Mouse (Mus musculus): ENCODE measurements around the gene Ddx6. TPM values are rescaled to one million over a fixed set of nuclear protein-coding genes. Genes with fewer than 3 reads are reported as not detected.

Gene Ddx6
- polyA plus RNA-seq, 1 experiment from 2014 or later, result 16.7 TPM

GRCm38 (mm10) chr9:44645924-44646323 is 41.2 kb downstream of the Ddx6 start:
- WGBS, result 67% methylated on average over 15 of the region's 15 CpGs
- H3K4me1 ChIP-seq, result no peaks in the 10 kb centered on the region
- no peak overlapping the region for H3K4me2 ChIP-seq
- H3K9ac ChIP-seq, result no peak overlapping the region
- H3K27me3 ChIP-seq, result 0 out of 2 replicates have a peak, but pooled peaks cover 2% of the 10 kb centered on the region
- no peak for ATAC-seq (replicated peaks; ENCODE audit: low FRiP score)
- H3K9me3 ChIP-seq (replicated peaks), result no peaks in the 10 kb centered on the region
- H3K4me3 ChIP-seq (replicated peaks), result no peak overlapping the region
- peaks cover 1% of the 10 kb centered on the region; the same call in 1 of the 2 replicates for H3K36me3 ChIP-seq
- no peak overlapping the region for H3K27ac ChIP-seq

DNA sequence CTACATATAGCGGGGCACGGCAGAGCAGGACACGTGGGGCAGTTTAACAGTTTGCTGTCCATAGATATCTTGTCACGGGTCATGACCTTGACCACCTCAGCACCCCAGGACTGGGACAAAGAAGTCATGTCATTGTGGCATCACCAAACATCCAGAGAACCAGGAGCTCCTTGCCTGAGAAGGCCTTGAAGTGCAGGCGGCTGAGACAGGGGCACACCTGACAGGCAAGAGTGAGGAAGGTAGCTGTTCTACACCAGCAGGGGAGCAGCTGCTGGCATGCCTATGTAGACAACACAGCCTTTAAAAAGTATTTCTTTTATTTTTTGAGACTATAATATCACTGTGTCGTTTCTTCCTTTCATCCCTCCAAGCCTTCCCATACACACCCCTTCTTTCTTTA is 41.7 kb downstream of the Ddx6 start:
- H3K36me3 ChIP-seq, result no peaks in the 10 kb centered on the region
- no peak overlapping the region for H3K4me3 ChIP-seq (replicated peaks)
- 81% methylated on average over 6 of the region's 6 CpGs for WGBS
- H3K4me2 ChIP-seq, result no peak overlapping the region
- H3K4me1 ChIP-seq, result no peaks in the 10 kb centered on the region
- H3K9me3 ChIP-seq (replicated peaks), result no peaks in the 10 kb centered on the region
- peaks cover 6% of the 10 kb centered on the region; the same call in 1 of the 2 replicates for H3K27me3 ChIP-seq
- no peak overlapping the region for H3K9ac ChIP-seq
- no peak for ATAC-seq (replicated peaks; ENCODE audit: low FRiP score)
- H3K27ac ChIP-seq, result no peak overlapping the region

DNA sequence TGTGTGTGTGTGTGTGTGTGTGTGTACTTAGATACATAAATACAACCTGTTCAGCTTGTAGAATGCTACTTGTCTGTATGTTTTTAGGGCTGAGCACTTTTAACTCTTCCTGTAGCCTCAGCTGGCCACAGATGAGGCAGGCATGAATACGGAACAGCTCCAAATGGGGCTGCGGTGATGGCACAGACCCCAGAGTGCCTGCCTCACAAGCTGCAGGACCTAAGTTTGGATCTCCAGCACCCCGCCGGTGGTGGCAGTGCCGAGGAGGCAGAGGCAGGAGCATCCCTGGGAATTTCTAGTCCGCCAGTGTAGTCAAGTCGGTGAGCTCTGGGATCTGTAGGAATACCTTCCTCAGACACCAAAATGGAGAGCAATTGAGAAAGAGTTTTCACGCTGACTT is 42.3 kb downstream of the Ddx6 start:
- Histone ChIP-seq H3K4me2 (no peak overlapping the region), H3K36me3 (no peaks in the 10 kb centered on the region), H3K27ac (no peak overlapping the region), H3K27me3 (peaks cover 6% of the 10 kb centered on the region; the same call in 1 of the 2 replicates), H3K4me3 (replicated peaks) (no peak overlapping the region), H3K9ac (no peak overlapping the region), H3K9me3 (replicated peaks) (no peaks in the 10 kb centered on the region), H3K4me1 (no peaks in the 10 kb centered on the region)
- 95% methylated on average over 8 of the region's 8 CpGs for WGBS
- ATAC-seq (replicated peaks; ENCODE audit: low FRiP score), result no peak

DNA sequence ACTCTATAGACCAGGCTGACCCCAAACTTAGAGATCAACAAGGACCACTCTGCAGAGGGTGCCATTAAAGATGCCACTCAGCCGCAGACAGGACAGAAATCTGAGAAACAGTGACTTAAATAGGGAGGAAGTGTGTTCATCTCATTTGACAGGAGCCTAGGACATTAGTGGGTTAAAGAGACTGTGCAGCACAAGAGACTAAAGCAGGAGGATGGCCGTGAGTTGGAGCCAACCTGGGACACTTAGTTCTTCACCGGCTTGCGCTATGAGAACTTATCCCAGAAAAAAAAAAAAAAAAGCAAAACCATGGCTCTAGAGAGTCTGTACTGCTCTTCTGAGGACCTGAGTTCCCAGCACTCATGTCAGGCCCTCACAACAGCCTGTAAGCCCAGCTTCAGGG is 43.0 kb downstream of the Ddx6 start:
- Histone ChIP-seq H3K36me3 (no peaks in the 10 kb centered on the region), H3K4me2 (no peak overlapping the region), H3K9me3 (replicated peaks) (no peaks in the 10 kb centered on the region), H3K4me1 (no peaks in the 10 kb centered on the region), H3K4me3 (replicated peaks) (no peak overlapping the region), H3K27me3 (peaks cover 6% of the 10 kb centered on the region; the same call in 1 of the 2 replicates), H3K9ac (no peak overlapping the region), H3K27ac (no peak overlapping the region)
- ATAC-seq (replicated peaks; ENCODE audit: low FRiP score), result no peak
- 65% methylated on average over 4 of the region's 4 CpGs for WGBS

DNA sequence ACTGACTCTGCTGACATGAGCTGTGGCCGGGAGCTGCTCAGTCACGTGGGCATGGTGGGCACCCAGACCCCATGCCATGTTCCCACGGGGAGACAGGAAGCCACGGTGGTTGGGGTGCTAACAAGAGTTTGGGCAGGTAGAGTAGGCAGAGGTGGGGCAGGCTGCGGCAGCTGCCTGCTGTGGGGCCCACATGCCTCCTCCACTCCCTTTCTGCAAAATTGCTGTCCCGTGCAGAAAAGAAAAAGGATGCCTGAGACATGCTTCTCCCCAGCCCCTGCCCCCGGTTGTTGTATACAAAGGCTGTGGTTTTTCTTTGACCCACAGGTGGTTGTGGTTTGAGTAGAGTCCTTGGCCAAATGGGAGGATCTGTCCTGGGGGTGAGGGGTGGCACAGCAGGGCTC is 44.2 kb downstream of the Ddx6 start:
- 65% methylated on average over 7 of the region's 7 CpGs for WGBS
- Histone ChIP-seq H3K4me3 (replicated peaks) (no peak overlapping the region), H3K9me3 (replicated peaks) (no peaks in the 10 kb centered on the region), H3K27me3 (peaks cover 6% of the 10 kb centered on the region; the same call in 1 of the 2 replicates), H3K9ac (no peak overlapping the region), H3K27ac (no peak overlapping the region), H3K4me1 (no peaks in the 10 kb centered on the region), H3K4me2 (no peak overlapping the region), H3K36me3 (no peaks in the 10 kb centered on the region)
- ATAC-seq (replicated peaks; ENCODE audit: low FRiP score), result no peak

- H3K27me3 ChIP-seq, result peaks cover 6% of the 10 kb centered on the region; the same call in 1 of the 2 replicates
- WGBS, result 12% methylated on average over 8 of the region's 8 CpGs
- ATAC-seq (replicated peaks; ENCODE audit: low FRiP score), result peak; percentile 80
Measured at GRCm38 (mm10) chr9:44652027-44652426, 47.3 kb downstream of the Ddx6 start.

DNA sequence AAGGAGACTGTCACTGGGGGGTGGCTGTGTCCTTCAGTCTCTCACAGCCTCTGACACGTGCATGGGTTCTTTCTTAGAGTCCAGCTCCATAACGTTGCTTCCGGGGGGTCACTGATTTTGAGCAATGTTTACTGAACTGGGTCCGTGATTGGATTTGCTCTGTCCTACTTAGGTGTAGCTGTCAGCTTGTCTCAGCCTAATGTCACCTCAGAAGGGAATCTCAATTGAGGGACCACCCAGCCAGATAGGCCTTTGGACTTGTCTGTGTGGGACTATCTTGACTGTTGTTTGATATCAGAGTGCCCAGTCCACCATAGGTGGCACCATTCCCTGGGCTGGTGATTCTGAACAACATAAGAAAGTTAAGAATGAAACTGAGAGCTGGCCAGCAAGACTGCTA is 49.2 kb downstream of the Ddx6 start:
- peaks cover 8% of the 10 kb centered on the region for H3K4me1 ChIP-seq
- ATAC-seq (replicated peaks; ENCODE audit: low FRiP score), result no peak
- peaks cover 6% of the 10 kb centered on the region; the same call in 1 of the 2 replicates for H3K27me3 ChIP-seq
- no peak overlapping the region for H3K4me3 ChIP-seq (replicated peaks)
- H3K4me2 ChIP-seq, result no peak overlapping the region
- no peaks in the 10 kb centered on the region for H3K9me3 ChIP-seq (replicated peaks)
- H3K36me3 ChIP-seq, result no peaks in the 10 kb centered on the region
- WGBS, result 70% methylated on average over 4 of the region's 4 CpGs
- H3K27ac ChIP-seq, result no peak overlapping the region
- no peak overlapping the region for H3K9ac ChIP-seq

More at GRCm38 (mm10) chr9:44652027-44652426, 47.3 kb downstream of the Ddx6 start:
- peaks cover 8% of the 10 kb centered on the region for H3K4me1 ChIP-seq
- no peak overlapping the region for H3K9ac ChIP-seq
- H3K36me3 ChIP-seq, result no peaks in the 10 kb centered on the region
- H3K4me2 ChIP-seq, result no peak overlapping the region
- no peak overlapping the region for H3K27ac ChIP-seq
- H3K9me3 ChIP-seq (replicated peaks), result no peaks in the 10 kb centered on the region
- no peak overlapping the region for H3K4me3 ChIP-seq (replicated peaks)

DNA sequence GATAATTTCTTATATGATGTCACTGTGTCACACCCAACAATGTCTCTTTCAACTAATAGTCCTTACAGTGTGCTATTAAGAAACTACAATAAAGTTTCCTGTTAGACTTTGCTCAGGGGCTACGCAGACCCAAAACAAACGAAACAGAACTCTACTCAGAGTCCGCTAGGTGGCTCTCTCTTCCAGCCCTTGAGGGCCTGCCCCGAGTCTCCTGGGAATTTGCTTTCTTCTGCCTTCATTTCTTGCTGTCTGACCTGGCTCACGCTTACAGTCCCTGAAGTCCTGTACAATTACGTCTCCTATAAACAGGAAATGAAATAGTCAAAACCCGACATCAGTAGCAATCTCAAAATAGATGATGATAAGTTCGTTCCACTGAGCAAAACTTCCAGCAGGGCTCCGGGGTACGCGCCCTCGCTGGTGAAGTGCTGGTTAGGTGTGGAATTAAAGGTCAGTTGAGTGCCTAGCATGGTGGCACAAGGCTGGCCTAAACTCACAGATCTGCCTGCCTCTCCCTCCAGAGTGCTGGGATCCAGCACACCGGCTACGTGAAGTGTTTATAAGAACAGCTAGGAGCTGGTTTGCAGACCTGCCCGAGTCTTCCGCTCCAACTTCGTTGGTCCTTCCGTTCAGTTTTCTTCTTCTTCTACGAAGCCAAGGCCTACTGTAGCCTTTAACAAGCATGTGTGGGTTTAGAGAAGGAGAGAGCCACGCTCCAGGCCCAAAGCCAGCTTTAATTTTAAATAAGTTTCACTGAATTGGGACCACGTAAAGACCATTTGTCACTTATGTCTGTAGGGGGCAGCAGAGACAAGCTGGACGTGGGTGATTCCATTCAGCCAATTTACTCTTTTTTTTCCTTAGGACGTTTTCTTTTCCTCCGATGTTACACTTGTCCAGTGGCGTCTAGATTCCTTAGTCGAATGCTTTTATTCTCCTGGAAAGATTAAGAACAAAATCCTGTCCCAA is 50.7 kb downstream of the Ddx6 start:
- ATAC-seq (replicated peaks; ENCODE audit: low FRiP score), result peak; percentile 66
- Histone ChIP-seq H3K4me3 (replicated peaks) (peak overlapping the region; percentile 22), H3K4me2 (peak overlapping the region; percentile 53), H3K9me3 (replicated peaks) (no peaks in the 10 kb centered on the region), H3K4me1 (peaks cover 8% of the 10 kb centered on the region), H3K9ac (no peak overlapping the region), H3K27me3 (peaks cover 6% of the 10 kb centered on the region; the same call in 1 of the 2 replicates), H3K36me3 (no peaks in the 10 kb centered on the region), H3K27ac (0 out of 2 replicates have a peak overlapping the region, but pooled peaks have one; percentile 3)
- WGBS, result 28% methylated on average over 26 of the region's 26 CpGs

DNA sequence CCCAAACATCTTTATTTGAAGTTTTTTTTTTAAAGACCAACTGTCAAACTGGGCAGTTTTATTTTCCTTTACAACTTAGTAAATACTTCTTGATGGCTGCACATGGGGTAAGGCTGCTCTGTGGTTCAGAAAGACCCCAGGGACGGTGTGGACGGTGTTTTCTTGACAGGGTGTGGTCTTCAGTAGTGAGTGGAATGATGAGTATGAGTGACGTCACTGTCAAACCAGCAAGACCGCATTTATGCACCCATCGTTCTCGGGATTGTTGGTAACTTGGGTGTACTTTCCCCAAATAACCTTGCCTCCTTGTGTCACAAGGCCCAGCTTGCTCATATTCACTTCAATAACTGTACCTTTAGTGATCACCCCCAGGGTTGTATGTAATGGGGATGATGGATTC is 59.0 kb downstream of the Ddx6 start:
- Histone ChIP-seq H3K27me3 (no peaks in the 10 kb centered on the region), H3K27ac (no peak overlapping the region), H3K4me2 (no peak overlapping the region), H3K4me3 (replicated peaks) (no peak overlapping the region), H3K9ac (no peak overlapping the region), H3K4me1 (no peaks in the 10 kb centered on the region), H3K9me3 (replicated peaks) (no peaks in the 10 kb centered on the region), H3K36me3 (no peaks in the 10 kb centered on the region)
- ATAC-seq (replicated peaks; ENCODE audit: low FRiP score), result no peak
- 93% methylated on average over 6 of the region's 6 CpGs for WGBS

- no peak overlapping the region for H3K27ac ChIP-seq
- H3K27me3 ChIP-seq, result no peaks in the 10 kb centered on the region
- WGBS, result 89% methylated on average over 5 of the region's 5 CpGs
Measured at GRCm38 (mm10) chr9:44671416-44671815, 66.7 kb downstream of the Ddx6 start.

DNA sequence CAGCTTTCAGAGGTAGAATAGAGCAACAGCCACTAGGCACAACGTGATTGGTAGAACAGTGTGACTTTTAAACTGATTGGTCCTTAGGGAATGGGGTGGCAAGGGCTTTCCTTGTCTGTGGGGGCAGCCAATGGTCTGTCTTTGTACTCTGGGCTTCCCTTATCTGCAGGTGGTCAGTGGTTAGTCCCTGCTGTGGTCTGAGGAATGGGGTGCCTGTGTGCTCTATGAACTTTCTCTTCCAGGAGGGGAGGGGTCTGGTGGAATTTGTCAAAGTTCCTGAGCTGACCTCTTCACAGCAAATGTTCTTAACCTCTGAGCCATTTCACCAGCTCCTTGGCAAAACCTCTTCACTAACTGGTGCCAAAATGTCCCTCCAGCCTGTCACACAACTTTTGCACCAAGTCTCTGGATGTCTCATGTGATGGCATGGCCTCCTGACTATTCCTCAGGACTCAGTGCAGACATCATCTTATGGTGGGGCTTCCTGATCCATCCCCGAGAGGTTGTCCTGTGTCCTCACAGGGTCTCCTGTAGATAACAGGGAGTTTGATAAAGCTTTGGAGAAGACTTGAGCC is 67.7 kb downstream of the Ddx6 start:
- no peaks in the 10 kb centered on the region for H3K27me3 ChIP-seq
- H3K9me3 ChIP-seq (replicated peaks), result no peaks in the 10 kb centered on the region
- H3K4me1 ChIP-seq, result no peaks in the 10 kb centered on the region
- 81% methylated on average over 2 of the region's 2 CpGs for WGBS
- no peak overlapping the region for H3K4me3 ChIP-seq (replicated peaks)
- no peak overlapping the region for H3K9ac ChIP-seq
- no peak overlapping the region for H3K4me2 ChIP-seq
- no peak overlapping the region for H3K27ac ChIP-seq
- no peak for ATAC-seq (replicated peaks; ENCODE audit: low FRiP score)
- no peaks in the 10 kb centered on the region for H3K36me3 ChIP-seq

More at GRCm38 (mm10) chr9:44671416-44671815, 66.7 kb downstream of the Ddx6 start:
- H3K4me3 ChIP-seq (replicated peaks), result no peak overlapping the region
- H3K9ac ChIP-seq, result no peak overlapping the region
- no peaks in the 10 kb centered on the region for H3K36me3 ChIP-seq
- ATAC-seq (replicated peaks; ENCODE audit: low FRiP score), result no peak
- H3K9me3 ChIP-seq (replicated peaks), result no peaks in the 10 kb centered on the region
- H3K4me1 ChIP-seq, result no peaks in the 10 kb centered on the region
- no peak overlapping the region for H3K4me2 ChIP-seq

GRCm38 (mm10) chr9:44673005-44673404 is 68.3 kb downstream of the Ddx6 start, which contains the start of gene Treh:
Gene Treh, plus strand, starts transcription at chr9:44673233.
- Histone ChIP-seq H3K4me1 (no peaks in the 10 kb centered on the region), H3K9me3 (replicated peaks) (no peaks in the 10 kb centered on the region), H3K36me3 (no peaks in the 10 kb centered on the region), H3K4me2 (no peak within 1 kb of the TSS), H3K4me3 (replicated peaks) (no peak within 1 kb of the TSS), H3K9ac (no peak within 1 kb of the TSS), H3K27ac (no peak within 1 kb of the TSS), H3K27me3 (no peaks in the 10 kb centered on the region)
- WGBS, result 84% methylated on average over 3 of the region's 3 CpGs
- no peak for ATAC-seq (replicated peaks; ENCODE audit: low FRiP score)

All from kidney, embryonic 15.5 days (tissue).